Mouse (Mus musculus): ENCODE measurements around the gene Sgpl1. TPM values are rescaled to one million over a fixed set of nuclear protein-coding genes. Genes with fewer than 3 reads are reported as not detected.

Gene Sgpl1
- total RNA-seq, 1 experiment: 103 TPM

DNA sequence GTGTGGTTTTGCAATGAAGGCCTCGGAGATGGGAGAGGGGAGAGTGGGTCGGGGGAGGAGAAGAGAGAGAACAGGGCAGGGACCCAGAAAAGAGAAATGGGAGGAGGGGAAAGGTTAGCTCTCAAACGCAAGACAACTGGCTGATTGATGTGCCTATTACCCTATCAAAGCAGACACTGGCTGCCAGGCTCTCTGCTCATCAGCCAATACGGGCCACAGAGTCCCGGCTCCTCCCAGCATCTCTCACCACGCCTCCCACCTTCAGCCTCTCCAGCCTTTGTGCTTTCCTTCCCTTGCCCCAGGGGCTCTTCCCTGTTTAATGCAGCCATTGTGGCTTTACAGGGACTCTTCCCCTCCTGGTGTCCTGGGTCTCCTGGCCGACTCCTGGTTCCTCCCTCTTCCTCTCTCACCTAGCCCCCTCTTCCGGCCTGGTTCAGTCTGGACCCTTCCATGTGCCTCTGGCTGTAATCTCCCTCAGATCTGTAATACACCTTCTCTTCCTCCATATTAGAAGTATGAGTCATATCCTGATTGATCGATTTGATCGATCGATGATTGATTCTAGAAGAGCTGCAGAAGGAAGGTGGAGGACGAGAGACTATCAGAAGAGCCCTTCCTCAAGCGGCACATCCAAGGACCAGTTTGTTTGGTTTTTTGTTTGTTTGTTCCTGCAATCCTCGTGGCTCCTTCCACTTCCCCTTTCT is 67.1 kb downstream of the Sgpl1 start:
- Histone ChIP-seq H3K9me3 (ENCODE audit: control insufficient read depth, insufficient read depth, low read depth, low read length) (no peaks in the 10 kb centered on the region), H3K4me3 (ENCODE audit: insufficient read depth in 1 of 2, low read depth in 1 of 2, low read length in 2 of 2, poor library complexity in 1 of 2, severe bottlenecking in 1 of 2) (peak overlapping the region; percentile 12 to 35), H3K27ac (ENCODE audit: insufficient read depth, low read depth, low read length, poor library complexity, severe bottlenecking) (no peak overlapping the region; the same call in 1 of the 2 replicates), H3K9ac (ENCODE audit: insufficient read depth, low read depth, low read length, poor library complexity, severe bottlenecking) (peak overlapping the region; percentile 21; the same call in 1 of the 2 replicates), H3K4me1 (ENCODE audit: control insufficient read depth in 2 of 2, insufficient read depth in 2 of 2, low read length in 2 of 2, poor library complexity in 1 of 2) (peaks cover 0 to 15% of the 10 kb centered on the region in 2 experiments; a peak in 2 of 4 replicates), H3K36me3 (ENCODE audit: control insufficient read depth, insufficient read depth, low read length, poor library complexity, severe bottlenecking) (no peaks in the 10 kb centered on the region)
- DNase-seq (ENCODE audit: low read depth, low spot score): peak; percentile 97
- TF ChIP-seq ZC3H11A (IDR thresholded peaks at IDR 0.05; ENCODE audit: borderline replicate concordance, low read depth, low read length) (no peak), HCFC1 (IDR thresholded peaks at IDR 0.05; ENCODE audit: borderline replicate concordance, insufficient read depth, low read length) (no peak), CHD2 (IDR thresholded peaks at IDR 0.05; ENCODE audit: low read depth, low read length) (peak; percentile 91), MAFK (IDR thresholded peaks at IDR 0.05; ENCODE audit: insufficient read depth, low read depth, low read length) (no peak), ZNF384 (IDR thresholded peaks at IDR 0.05; ENCODE audit: low read depth, low read length) (no peak)
- in situ Hi-C loops (cut with MboI; ENCODE audit: low sequenced_read_pairs in 2 of 2, unreplicated experiment in 2 of 2): no loop called here

DNA sequence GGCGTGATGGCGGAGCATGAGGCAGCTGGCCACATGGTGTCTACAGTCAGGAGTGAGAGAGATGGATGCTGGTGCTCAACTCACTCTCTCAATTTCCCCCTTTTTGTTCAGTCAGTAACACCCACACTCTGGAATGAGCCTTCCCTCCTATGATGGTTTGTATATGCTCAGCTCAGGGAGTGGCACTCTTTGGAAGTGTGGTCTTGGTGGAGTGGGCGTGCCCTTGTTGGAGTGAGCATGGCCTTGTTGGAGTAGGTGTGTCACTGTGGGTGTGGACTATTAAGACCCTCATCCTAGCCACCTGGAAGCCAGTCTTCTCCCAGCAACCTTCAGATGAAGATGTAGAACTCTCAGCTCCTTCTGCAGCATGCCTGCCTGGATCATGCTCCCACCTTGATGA is 71.9 kb downstream of the Sgpl1 start:
- H3K36me3 ChIP-seq (ENCODE audit: control insufficient read depth, insufficient read depth, low read length, poor library complexity, severe bottlenecking): no peaks in the 10 kb centered on the region
- H3K9ac ChIP-seq (ENCODE audit: insufficient read depth, low read depth, low read length, poor library complexity, severe bottlenecking): no peak overlapping the region
- H3K4me1 ChIP-seq (ENCODE audit: control insufficient read depth in 2 of 2, insufficient read depth in 2 of 2, low read length in 2 of 2, poor library complexity in 1 of 2): peaks cover 0 to 12% of the 10 kb centered on the region in 2 experiments; a peak in 2 of 4 replicates
- H3K27ac ChIP-seq (ENCODE audit: insufficient read depth, low read depth, low read length, poor library complexity, severe bottlenecking): no peak overlapping the region
- in situ Hi-C loops (cut with MboI; ENCODE audit: low sequenced_read_pairs in 2 of 2, unreplicated experiment in 2 of 2): no loop called here
- H3K4me3 ChIP-seq (ENCODE audit: insufficient read depth in 1 of 2, low read depth in 1 of 2, low read length in 2 of 2, poor library complexity in 1 of 2, severe bottlenecking in 1 of 2): no peak overlapping the region
- no peak for TF ChIP-seq CHD2 (IDR thresholded peaks at IDR 0.05; ENCODE audit: low read depth, low read length)
- DNase-seq (ENCODE audit: low read depth, low spot score): no peak
- H3K9me3 ChIP-seq (ENCODE audit: control insufficient read depth, insufficient read depth, low read depth, low read length): no peaks in the 10 kb centered on the region

DNA sequence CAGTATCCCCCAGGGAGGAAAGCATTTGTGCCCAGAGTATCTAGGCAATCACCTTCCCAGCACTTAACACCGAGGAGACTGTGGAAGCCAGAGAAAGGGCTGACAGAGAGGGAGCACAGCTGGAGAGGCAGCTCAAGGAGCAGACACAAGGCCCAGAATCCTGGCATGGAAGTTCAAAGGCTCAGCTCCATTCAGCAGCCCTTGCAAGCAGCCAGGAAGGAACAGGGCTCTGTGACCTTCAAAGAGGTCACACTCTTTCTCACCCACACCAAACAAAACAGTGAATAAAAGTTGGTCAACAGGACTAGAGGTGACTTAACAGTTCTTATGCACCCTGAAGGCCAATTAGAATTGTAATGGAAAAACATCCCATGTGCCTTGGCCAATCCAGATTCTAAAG is 72.9 kb downstream of the Sgpl1 start:
- TF ChIP-seq ZC3H11A (IDR thresholded peaks at IDR 0.05; ENCODE audit: borderline replicate concordance, low read depth, low read length): no peak
- TF ChIP-seq HCFC1 (IDR thresholded peaks at IDR 0.05; ENCODE audit: borderline replicate concordance, insufficient read depth, low read length): no peak
- TF ChIP-seq CHD2 (IDR thresholded peaks at IDR 0.05; ENCODE audit: low read depth, low read length): no peak
- TF ChIP-seq MAFK (IDR thresholded peaks at IDR 0.05; ENCODE audit: insufficient read depth, low read depth, low read length): no peak
- no peak for TF ChIP-seq ZNF384 (IDR thresholded peaks at IDR 0.05; ENCODE audit: low read depth, low read length)
- Histone ChIP-seq H3K9ac (ENCODE audit: insufficient read depth, low read depth, low read length, poor library complexity, severe bottlenecking) (no peak overlapping the region), H3K36me3 (ENCODE audit: control insufficient read depth, insufficient read depth, low read length, poor library complexity, severe bottlenecking) (no peaks in the 10 kb centered on the region), H3K27ac (ENCODE audit: insufficient read depth, low read depth, low read length, poor library complexity, severe bottlenecking) (no peak overlapping the region), H3K9me3 (ENCODE audit: control insufficient read depth, insufficient read depth, low read depth, low read length) (no peaks in the 10 kb centered on the region), H3K4me1 (ENCODE audit: control insufficient read depth in 2 of 2, insufficient read depth in 2 of 2, low read length in 2 of 2, poor library complexity in 1 of 2) (peaks cover 0 to 10% of the 10 kb centered on the region in 2 experiments; a peak in 2 of 4 replicates), H3K4me3 (ENCODE audit: insufficient read depth in 1 of 2, low read depth in 1 of 2, low read length in 2 of 2, poor library complexity in 1 of 2, severe bottlenecking in 1 of 2) (no peak overlapping the region)
- no peak for DNase-seq (ENCODE audit: low read depth, low spot score)
- in situ Hi-C loops (cut with MboI; ENCODE audit: low sequenced_read_pairs in 2 of 2, unreplicated experiment in 2 of 2): loop anchor here in 1 of 2 experiments (25.0 kb wide), 1 partner anchor 287 kb away; no protein-coding TSS in a partner anchor

DNA sequence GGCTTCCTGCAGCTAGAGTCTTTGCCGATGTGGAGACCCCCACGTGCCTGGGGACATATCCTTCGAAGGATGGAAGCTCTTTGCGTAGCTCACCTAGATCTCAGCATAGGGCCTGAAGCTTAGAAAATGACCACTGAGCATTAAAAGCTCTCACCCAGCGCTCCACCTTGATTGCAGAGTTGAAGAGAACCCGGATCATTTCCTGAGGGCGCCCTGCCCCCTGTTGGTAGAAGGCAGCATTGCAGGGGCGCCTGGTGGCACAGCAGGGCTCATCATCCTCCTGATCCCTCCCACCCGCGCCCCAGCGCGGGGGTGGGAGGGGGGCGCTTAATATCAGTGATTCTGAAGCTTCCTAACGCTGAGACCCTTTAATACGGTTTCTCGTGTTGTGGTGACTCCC is 75.2 kb downstream of the Sgpl1 start:
- H3K36me3 ChIP-seq (ENCODE audit: control insufficient read depth, insufficient read depth, low read length, poor library complexity, severe bottlenecking): no peaks in the 10 kb centered on the region
- no peak overlapping the region for H3K4me3 ChIP-seq (ENCODE audit: insufficient read depth in 1 of 2, low read depth in 1 of 2, low read length in 2 of 2, poor library complexity in 1 of 2, severe bottlenecking in 1 of 2)
- H3K4me1 ChIP-seq (ENCODE audit: control insufficient read depth in 2 of 2, insufficient read depth in 2 of 2, low read length in 2 of 2, poor library complexity in 1 of 2): peaks cover 0 to 11% of the 10 kb centered on the region in 2 experiments; a peak in 2 of 4 replicates
- no peak overlapping the region for H3K27ac ChIP-seq (ENCODE audit: insufficient read depth, low read depth, low read length, poor library complexity, severe bottlenecking)
- in situ Hi-C loops (cut with MboI; ENCODE audit: low sequenced_read_pairs in 2 of 2, unreplicated experiment in 2 of 2): loop anchor here in 1 of 2 experiments (25.0 kb wide), 1 partner anchor 285 kb away; no protein-coding TSS in a partner anchor
- peak; percentile 57; the same call in 1 of the 2 replicates for TF ChIP-seq ZC3H11A (IDR thresholded peaks at IDR 0.05; ENCODE audit: borderline replicate concordance, low read depth, low read length)
- no peak for TF ChIP-seq ZNF384 (IDR thresholded peaks at IDR 0.05; ENCODE audit: low read depth, low read length)
- TF ChIP-seq MAFK (IDR thresholded peaks at IDR 0.05; ENCODE audit: insufficient read depth, low read depth, low read length): no peak
- H3K9me3 ChIP-seq (ENCODE audit: control insufficient read depth, insufficient read depth, low read depth, low read length): no peaks in the 10 kb centered on the region
- no peak for DNase-seq (ENCODE audit: low read depth, low spot score)
- no peak overlapping the region for H3K9ac ChIP-seq (ENCODE audit: insufficient read depth, low read depth, low read length, poor library complexity, severe bottlenecking)

Measured in ES-E14 (cell line).